Mouse (Mus musculus): ENCODE data around the gene Kat6b.

Gene Kat6b

DNA sequence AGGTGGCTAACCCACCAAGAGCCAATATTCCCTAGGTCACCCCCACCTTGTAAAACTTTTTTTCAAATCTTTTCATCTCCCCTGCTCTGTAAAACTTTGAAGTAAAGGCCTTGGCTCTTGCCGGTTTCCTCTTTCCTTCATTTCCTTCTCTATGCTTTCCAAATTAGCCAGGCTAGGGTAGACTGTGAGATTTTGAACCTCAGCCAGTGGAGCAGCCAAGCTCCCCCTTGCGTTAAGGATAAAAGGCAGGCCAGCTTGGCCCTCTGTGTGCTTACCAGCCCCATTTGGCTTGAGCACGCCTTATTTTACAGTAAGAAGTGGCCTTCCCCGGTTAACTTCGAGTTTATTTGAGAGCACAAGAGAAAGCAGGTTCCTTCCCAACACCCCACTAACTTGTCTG is 193.2 kb downstream of the Kat6b start:
- no peak for DNase-seq

DNA sequence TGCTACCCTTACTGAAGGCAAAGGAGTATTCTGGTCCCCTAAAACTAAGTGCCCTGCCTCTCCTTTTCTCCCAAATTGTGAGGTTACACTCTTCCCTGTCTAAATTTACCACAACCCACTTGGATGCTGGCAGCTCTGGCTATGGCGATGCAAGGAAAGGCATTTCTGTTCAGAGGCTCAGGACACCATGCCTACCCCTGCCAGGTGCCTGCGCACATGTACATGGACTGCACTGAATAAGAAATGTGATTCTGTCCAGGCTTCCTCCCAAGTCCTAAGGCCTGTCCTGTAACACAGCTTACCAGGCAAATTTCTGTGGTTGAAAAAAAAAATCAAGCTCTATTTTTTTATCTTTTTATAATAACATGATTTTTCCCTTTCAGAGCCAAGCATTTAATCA is 195.0 kb downstream of the Kat6b start:
- no peak for DNase-seq

DNA sequence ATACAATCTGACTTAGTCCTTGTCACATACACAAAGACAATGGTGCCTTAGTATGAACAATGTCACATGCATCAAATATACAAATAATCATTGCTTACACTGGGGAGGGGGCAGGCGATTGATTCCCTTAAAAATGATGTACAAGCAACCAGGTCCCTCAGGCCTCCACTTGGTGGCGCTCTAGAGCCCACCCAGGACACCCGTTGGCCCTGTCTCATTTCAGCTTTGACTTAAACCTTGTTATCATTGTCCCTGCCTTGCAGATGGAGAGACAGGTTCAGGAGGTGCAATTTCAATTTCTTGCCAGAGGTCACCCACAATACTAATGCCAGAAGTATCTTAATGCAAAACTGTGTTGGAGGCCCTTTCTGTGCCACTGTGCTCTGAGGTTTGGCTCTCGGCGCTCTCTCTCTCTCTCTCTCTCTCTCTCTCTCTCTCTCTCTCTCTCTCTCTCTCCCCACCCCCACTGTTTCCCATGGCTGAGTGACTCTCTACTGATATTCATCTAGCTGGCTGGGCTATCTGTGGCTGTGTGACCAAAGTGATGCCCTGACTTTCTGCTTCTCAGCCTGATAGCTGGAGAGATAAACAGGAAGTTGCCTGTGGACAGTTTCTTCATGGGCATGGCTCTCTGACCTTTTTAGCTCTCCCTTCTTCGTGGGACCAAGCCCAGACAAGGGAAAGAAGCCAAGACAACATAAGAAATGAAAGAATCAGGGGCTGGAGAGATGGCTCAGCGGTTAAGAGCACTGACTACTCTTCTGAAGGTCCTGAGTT is 197.5 kb downstream of the Kat6b start:
- peak; percentile 60 to 71 for DNase-seq

DNA sequence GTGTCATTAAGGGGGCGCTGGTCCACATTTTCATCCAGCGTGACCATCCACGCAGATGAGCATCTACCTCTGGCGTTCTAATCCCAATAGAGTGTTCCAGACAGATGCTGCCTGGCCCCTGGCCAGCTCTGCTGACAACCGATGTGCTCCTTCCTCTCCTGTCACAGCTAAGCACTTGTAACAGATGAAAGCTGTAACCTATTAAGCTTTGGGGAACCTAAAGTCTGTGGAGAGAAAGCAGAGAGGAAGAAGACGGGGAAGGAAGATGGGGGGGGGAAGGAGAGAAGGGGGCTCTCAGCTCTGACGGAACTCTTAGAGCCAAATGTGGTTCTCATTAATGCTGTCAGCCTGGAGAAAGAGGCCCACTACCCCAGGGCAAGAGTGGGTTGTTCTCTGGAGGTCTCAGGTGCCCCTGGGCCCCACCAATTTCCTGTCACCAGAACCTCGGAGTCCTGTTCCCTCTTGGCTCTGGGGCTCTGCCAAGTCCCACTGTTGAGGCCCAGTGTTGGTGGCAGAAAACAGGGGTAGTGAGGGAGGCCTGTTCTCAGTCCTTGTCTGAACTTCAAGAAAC is 198.5 kb downstream of the Kat6b start:
- peak in 1 of 2 experiments; percentile 45 for DNase-seq

DNA sequence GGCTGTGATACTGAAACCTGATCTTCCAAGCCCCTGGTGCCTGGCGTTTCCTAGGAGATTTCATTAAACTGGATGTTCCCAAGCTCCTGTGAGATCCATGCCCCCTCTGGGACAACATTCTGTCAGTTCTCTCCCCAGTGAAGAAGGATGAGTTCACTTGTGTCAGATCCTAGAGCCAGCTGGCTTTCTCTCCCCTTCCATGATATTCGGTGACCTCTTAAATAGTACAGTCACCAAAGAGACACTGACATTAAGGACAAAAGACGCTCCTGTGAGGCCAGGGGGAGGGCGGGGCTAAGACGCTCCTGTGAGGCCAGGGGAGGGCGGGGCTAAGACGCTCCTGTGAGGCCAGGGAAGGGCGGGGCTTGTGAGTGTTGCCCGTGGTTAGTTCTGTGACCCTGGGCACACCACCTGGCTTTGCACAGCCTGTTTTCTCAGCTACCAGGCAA is 201.5 kb downstream of the Kat6b start:
- DNase-seq: peak; percentile 67 to 74

DNA sequence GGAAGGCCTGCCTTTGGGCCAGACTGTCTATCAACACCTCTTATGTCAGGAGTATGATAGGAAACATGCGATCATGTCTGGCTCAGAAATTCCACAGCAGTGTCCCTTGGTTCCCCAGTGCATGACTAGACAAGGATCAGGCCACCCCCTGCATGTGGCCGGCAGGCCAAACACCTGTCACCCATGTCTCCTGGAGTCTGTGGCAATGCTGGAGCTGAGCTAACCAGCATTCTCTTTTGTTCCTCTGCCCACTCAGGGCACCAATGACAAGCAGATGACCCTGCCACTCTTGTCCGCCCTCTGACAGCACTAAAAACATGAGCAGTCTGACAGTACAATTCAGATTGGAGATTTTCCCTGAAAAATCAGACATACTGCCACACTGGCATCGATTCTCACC is 202.6 kb downstream of the Kat6b start:
- no peak for DNase-seq

DNA sequence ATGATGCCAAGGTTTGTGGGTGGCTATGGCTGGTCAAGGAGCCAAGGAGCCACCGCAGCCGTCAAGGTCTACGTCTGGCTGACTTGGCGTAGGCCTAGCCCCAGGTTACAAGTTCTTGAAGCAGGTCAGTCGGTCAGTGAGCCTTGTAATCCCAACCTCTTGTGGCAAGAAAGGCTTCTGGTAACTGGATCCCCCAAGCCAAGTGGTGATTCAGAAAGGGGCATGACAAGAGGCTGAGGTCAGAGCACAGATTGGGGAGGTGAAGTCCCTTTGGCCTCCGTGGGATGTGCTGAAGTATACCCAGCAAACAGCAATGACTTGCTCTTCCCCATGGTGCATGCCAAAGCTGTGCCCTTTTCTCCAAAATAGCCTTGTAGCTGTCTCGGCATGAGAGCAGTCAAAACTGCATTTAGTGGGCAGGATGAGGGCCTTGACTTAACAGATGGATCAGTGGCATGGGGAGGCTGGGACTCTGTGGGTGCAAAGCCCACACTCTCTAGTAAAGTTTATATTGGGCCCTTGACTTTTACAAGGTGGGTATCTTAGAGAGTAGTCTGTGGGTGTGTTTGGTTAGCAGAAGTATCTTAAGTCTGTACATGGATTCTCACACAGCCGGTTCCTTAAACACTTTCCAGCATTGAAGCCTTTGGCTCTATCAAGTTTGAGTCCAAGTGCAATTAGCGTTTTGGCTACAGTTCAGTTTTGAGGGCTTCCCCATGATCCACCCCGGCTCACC is 204.3 kb downstream of the Kat6b start:
- no peak for DNase-seq

DNA sequence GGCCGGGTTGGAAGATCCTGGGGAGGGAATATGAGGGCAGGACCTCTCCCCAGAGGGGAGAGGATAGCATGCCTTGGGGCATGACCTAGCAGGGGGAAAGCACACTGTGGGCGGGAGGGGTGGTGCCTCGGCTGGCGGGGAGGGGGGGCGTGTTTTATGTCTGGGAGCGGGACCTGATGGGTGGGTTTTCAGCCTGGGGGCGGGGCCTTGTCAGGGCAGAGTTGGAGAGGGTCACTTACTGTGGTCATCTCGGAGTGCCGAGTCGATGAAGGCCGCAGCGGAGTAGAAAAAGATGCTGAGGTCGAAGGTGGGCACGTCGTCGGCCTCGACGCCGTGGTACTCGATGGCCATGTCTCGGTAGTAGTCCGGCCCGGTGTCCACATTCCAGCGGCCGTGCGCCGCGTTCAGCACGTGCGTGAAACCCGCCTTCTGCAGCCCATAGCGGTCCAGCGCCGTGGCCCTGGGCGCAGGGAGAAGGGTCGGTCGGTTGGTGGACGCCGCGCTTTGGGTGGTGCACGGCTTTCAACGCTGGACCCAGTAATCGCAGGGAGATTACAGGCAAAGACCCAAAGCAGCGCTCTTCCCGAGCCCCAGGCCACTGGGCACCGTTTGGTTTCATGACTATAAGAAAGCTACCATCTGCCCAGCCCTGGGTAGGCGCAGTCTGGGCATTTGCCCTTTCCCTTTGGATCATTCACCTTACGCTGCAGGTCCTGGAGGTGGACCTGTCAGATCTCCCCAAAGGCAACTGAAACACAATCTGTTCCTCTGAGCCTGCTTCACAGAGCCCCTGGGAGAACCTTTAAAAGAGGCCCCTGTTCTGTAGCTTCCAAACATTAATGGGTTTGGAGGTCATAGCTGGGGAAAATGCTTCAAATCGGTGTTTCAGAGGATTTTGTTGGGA is 205.4 kb downstream of the Kat6b start:
- DNase-seq: no peak

DNA sequence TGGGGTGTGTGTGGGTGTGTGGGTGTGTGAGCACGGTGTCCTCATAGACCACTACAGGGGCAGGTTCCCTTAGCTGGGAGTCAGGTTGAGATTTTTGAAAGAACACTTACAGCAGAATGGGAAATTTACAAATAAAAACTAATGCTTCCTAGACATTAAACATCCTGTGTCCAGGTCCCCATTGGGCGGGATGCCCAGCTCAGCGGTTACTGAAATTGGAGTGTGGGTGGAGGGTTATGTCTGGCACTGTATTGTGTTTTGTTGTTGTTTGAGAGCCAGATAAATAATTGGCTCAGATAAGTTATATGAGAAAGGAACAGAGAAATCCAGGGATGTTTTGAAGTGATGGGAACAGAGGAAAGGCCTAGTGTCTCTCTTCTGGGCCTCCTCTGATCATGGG is 209.8 kb downstream of the Kat6b start:
- DNase-seq: peak; percentile 36 to 63

DNA sequence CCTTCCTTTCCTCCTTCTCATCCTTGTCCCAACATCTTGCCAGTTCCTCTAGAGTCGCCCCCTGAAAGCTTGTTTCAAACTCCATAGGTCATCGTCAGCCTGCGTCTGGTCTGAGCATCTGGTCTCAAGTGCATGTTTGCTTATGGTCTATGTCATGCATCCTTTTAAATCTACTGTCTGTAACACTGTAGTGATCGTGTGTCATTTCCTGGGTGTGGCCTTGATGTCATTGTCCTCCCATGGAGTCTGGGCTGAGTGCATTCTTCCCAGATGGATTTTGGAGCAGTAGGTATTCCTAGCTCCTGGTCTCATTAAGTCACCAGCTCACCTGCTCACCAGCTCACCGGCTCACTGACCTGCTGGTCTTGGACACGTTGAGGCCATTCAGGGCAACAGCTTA is 213.8 kb downstream of the Kat6b start:
- DNase-seq: no peak

DNA sequence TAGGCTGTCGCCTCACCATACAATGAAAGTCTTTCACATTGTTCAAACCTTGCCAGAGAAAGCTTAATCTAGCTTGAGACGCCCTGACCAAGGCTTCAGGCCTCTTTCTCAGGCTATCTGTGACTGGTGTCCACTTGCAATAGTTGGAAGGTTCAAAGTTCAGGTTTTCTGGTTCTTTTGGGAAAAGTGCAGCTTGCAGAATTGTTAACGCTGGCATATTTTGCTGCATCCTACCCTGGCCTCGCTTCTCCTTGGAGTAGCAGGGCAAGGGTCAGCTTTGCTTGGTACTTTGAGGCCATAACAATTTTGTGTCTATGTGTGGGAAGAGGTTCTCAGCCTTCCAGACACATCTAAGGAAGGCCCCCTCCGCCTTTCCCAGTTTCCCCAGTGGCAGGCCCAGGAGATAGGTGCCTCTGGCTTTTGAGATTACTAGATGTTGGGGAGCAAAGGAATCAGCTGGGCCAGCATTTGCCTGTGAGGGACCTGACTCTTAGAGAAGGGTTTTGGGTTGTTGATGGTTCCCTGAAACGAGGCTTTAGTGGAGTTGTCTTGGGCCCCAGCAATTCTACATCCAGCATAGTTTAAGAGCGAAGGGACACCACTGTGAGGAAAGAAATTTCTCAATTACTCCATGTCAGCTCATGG is 215.1 kb downstream of the Kat6b start:
- DNase-seq: no peak

DNA sequence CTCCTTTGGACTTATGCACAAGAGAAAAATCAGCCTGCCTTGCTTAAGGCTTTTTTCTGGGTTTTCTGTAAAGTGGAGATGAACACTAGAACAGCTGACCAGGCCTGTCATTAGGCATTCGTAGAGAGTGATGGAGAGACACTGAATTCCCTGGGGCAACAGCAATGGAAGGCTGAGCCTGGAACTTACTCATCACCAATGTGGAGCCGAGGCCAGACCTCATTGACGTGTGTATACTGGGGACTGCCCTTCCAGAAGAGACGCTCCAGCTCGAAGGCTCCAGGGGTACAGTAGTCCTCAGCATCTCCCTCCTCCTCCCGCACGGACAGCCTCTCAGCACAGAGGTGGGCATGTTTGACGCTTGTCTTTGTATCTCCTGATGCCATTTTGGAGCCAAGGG is 221.5 kb downstream of the Kat6b start:
- DNase-seq: no peak

DNA sequence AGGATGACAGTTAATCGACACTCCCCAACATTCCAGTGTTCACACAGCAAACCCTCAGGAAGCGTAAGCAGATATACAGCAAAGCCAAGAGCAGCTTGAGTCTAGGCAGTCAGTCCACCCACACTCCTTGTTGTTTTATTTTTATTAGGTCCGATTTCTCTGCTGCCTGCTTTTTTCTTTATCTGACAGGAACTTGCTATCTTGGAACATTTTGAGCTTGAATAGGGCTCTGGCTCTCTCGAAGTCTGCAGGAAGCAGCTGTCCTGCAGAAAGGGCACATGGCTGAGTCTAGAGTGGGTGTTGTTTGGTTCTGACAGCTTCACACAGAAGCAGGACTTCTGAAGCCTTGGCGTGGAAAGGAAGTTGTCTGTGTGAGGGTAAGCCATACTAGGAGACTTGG is 222.0 kb downstream of the Kat6b start:
- DNase-seq: peak; percentile 33 to 59

DNA sequence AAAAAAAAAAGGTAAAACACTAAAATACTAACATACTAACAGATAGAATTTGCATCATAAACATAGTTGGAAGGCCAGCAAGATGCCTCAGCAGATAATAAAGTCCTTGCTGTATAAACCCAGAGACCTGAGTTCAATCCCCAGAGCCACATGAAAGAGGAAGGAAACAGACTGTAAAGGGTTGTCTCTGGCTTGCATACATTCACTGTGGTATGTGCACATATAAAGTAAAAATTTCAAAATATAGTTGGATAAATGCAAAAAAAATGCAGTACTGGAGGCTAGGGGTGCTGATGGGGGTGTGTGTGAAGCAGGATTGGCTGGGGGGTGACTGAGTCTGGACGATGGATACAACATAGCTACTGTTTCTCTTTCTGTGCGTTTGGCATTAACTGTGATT is 224.2 kb downstream of the Kat6b start:
- no peak for DNase-seq

DNA sequence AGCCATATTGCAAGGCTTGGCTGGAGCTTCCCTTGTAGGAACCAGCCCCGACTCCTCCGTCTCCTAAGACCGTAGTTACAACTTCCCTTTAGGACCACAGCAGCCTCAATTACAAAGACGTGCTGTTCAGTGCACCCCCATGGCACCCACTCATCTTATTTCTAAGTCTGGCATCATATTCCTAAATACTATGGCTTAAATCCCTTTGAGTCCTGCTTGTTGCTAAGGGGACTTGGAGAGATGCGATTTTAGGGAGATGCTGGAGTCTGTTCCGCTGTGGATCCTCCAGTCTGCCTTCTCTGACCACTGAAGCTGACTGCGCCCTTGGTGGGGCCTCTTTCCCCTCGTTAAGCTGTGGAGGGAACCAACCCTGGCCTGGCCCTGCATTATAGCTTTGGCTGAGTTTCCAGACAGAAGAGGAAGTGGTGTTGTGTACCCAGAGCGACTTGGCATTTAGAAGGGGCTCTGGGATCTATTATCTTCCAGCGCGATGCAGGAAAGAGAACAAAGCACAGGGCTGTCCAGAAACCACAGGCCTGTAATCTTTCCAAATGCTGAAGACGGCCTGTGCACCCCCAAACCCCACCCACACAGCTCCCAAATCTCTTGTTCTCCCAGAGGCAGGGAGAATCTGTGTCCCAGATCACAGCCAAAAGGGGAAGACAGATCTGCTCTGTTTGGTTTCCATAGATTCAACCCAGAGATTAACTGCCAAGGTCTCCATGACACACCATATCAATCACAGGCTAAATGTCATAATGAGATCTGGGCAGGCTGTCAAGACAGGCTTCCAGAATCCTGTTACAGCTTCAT is 225.7 kb downstream of the Kat6b start:
- DNase-seq: peak; percentile 74 to 84

DNA sequence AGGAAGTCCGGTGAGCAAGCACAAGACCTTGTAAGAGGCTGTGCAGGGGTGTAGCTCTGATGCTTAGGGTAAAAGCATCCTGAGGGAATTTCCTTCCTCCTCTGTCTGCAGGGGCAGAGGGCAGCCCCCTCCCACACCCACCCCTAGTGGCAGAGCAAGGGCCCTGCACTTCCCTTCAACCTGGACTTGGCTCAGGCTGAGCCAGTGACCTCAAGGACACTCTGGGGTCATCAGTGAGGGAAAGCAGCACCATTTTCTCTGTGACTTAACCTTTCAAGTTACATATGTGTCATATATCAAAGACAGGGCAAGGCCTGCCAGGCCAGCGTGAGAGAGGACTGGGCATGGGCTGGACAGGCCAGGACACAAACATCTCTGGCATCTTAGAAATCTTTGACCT is 228.3 kb downstream of the Kat6b start:
- peak in 1 of 2 experiments; percentile 8 for DNase-seq

DNA sequence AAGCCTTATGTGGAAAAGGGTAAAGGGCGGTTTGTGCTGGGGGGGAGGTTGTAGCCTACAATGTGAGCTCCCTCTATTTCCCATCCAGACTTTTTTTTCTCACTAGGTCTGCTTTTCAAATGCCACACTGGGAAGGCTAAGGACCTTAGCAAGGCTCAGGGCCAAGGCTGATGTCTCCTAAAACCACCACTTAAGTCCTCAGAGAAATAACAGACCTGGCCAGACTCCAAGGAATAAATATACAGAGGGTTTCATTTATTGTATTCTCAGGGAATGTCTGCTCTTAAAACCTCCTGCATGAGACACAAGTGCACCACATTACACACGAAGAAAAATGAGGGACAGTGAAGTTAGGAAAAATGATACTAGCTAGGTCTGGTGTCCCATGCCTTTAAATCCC is 230.0 kb downstream of the Kat6b start:
- DNase-seq: no peak

DNA sequence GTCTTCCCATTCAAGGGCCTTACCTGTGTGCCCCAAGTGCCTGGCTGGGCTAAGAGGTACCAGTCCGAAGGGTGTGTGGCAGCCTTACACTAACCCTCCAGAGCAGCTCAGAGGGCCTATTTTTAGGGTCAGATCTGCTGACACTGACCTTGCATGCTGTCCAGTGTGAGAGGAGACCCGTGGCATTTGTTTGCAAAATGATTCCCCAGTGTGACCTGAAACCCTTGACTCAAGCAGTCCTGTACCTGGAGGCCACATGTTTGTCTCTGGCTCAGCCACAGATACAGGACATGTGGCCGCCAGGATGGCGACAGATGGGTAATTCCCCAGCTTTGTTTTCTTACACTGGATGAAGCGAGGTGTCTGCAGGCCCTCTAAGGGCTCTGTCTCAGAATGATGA is 233.3 kb downstream of the Kat6b start, which contains the start of gene Dupd1:
TSS of gene Dupd1 (minus strand) at position 91 of the 400 bp plus-strand sequence.
- DNase-seq: no peak

DNA sequence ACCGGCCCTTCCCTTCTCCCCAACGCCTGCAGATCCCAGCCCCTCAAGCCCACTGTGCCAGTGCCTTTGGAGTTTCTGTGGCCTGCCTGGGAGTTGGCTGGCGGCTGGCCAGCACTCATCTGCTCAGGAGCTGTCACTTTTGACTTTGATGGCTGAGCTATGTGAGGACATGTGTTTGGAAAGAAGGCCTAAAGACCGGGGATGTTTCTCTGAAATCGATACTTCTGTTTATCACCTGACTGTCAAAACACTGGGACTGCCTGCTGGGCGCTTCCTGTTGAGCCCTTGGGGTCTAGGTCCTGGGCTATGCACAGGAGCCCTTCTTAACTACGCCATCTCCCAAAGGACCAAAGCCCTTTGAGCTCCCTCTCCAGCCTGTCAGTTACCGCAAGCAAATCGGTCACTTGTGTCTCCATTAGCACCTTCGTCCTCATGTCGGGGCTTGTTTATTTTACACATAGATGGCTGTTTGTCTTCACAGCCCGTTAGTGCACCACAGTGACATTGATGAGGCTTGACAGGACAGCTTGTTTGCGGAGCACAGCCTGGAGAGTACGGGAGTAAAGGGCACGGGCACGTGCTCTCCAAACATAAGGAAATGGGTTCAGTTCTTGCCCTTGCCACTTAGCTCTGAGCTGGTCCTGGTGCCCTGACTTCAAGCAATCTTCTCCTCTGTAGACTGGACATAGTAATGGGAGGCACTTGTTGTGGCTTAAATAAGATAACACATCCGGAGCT is 238.6 kb downstream of the Kat6b start:
- no peak for DNase-seq

DNA sequence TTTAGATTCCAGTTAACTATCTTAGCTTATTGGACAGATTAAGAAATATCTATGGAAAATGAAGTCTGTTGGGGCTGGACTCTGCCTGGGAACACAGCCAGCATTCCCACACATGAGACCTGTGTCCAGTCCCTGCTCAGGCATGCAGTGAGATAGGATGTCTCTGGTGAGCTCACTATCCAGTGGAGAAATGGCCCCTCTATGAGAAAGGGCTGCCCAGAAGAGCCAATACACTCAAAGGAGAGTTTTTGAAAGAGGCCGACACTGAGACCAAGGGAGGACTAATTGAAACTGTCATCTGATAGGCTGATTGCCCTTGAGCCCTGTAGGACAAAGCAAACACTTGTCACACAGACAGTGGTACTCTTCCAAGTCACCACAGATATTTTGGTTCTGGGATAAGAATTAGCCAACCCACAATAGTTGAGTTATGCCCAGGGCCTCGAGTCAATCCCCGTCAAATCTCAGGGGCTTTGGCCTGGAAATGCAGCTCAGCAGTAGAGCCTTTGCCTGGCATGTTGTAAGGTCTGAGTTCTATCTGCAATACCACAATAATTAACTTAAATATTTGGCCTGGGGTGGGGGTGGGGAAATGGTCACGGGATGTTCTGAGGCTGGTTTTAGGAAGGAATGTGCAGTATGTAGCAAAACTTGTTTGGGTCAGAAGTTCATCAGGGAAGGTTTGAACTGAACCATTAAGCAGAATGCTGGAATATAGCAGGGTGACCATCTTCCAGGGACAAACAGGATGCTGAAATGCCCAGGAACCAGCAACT is 239.4 kb downstream of the Kat6b start:
- no peak for DNase-seq

All from lung, postnatal 4 days (tissue).